Mouse (Mus musculus) lung, adult 2 months (tissue): ENCODE measurements around the gene Sulf2.

Experiments
- CTCF ChIP-seq: fragments of 200-500 bp; IDR thresholded peaks from 2 replicates; pipeline ENCODE4 v1.5.1; 2011; ENCODE audit warnings: mild to moderate bottlenecking, low read length, control low read depth; ENCODE audit not compliant: insufficient read depth
- POLR2A ChIP-seq: fragments of 200-500 bp; IDR thresholded peaks from 2 replicates; pipeline ENCODE4 v1.6.1; 2011; ENCODE audit warnings: low read depth, mild to moderate bottlenecking, control low read depth, low read length, borderline replicate concordance; ENCODE audit errors: extremely low read depth

DNA sequence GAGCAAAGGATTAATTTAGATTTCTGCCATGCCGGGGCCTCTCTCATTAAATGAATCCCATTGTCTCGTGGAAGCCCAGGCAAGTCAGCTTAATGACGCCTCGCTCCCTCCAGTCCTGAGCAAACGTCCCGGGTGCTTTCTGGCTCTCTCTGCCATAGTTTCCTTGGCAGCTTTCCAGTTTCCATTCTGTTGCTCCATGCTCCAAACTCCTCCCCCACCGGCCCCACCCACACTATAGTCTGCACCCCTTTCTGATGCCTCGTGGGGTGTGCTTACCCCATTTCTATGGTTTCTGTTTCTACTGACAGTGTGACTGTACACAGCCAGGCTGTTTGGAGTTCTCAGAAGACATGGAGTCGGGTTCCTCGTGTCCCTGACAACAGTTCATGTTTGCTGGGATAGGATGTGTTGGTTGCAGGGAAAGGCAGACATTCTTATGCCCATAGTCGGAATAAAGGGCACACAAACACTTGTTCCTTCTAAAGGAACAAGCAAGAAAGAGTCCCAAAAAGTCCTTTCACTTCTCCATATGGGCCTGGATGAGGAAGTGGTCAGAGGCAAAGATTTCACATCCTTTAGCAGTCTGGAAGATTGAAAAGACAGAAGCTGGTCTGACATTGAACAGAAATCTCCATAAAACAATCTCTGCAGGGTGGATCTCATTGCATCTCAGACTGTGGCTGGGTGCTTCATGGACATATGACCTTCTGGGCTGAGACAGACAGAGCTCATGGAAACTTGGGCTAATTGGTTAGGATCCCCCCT is 25.5 kb upstream of the Sulf2 start:
- TF ChIP-seq POLR2A (no peak), CTCF (no peak)
